In the genomic region with DNA sequence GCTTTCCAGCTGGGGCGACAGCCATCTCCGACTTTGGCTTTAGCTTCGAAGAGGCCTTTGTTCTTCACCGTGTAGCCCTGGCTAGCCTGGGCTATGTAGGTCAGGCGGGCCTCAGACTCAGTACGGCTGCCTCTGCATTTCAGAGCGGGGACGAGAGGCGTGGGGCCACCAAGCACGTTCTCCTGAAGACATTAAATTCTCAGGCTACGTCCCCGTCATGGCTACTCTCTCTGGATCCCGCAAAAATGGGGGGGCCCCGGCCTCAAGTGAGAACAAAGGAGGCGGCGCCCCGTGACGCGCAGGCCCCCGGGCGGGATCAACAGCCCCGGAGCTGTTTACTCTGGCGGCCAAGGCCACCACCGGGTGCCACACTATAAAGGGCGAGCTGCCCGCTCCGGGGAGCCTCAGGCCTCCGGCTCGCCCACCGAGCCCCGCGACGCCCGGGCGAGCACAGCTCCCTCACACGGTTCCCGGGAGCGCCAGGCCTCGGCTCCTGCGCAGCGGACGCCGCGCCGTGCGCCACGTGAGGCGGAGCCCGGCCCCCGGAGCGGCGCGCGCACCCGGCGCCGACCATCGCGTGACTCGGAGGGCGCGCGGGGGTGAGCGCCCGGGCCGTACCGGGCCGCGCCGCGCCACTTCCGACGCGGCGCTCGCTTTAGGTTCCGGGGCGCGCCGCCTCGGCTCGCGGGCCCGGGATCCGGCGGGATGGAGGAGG, we compare ENCODE assay signal across 8 mouse cellular contexts. TPM values are rescaled to one million over a fixed set of nuclear protein-coding genes. Genes with fewer than 3 reads are reported as not detected.
DNase-seq lines count a peak whose midpoint lies in the region; ATAC-seq lines count a peak whose summit lies in the region.

A gene (plus strand): TSS at position 599 of the 715 bp plus-strand sequence.

- peak within 1 kb of the TSS; percentile 82 for H3K4me2 ChIP-seq in heart, embryonic 14.5 days (ENCODE audit: low read length)
- H3K4me2 ChIP-seq in liver, embryonic 13.5 days, result peak within 1 kb of the TSS; percentile 88
- peak within 1 kb of the TSS; percentile 64 for H3K4me2 ChIP-seq in stomach, embryonic 15.5 days

- H3K36me3 ChIP-seq in forebrain, embryonic 10.5 days (replicated peaks), result peaks cover 28% of the 10 kb centered on the region
- H3K36me3 ChIP-seq in heart, embryonic 14.5 days (ENCODE audit: control insufficient read depth, insufficient read depth, low read length), result no peaks in the 10 kb centered on the region
- peaks cover 2% of the 10 kb centered on the region; the same call in 1 of the 2 replicates for H3K36me3 ChIP-seq in liver, embryonic 13.5 days
- 0 out of 2 replicates have a peak, but pooled peaks cover 2% of the 10 kb centered on the region for H3K36me3 ChIP-seq in stomach, embryonic 15.5 days

- under 1% methylated on average over 78 of the region's 86 CpGs for WGBS in forebrain, embryonic 10.5 days
- WGBS in heart, embryonic 14.5 days, result 1% methylated on average over 85 of the region's 86 CpGs
- WGBS in liver, embryonic 13.5 days (ENCODE audit: insufficient replicate concordance), result 2% methylated on average over 58 of the region's 86 CpGs
- WGBS in stomach, embryonic 15.5 days, result under 1% methylated on average over 56 of the region's 86 CpGs

- H3K9me3 ChIP-seq in forebrain, embryonic 10.5 days, result no peaks in the 10 kb centered on the region
- H3K9me3 ChIP-seq in heart, embryonic 14.5 days (ENCODE audit: control insufficient read depth, low read length), result no peaks in the 10 kb centered on the region
- H3K9me3 ChIP-seq in liver, embryonic 13.5 days (replicated peaks), result no peaks in the 10 kb centered on the region
- H3K9me3 ChIP-seq in stomach, embryonic 15.5 days, result no peaks in the 10 kb centered on the region

- peak within 1 kb of the TSS; percentile 99 for H3K9ac ChIP-seq in heart, embryonic 14.5 days (ENCODE audit: low read length)
- H3K9ac ChIP-seq in liver, embryonic 13.5 days, result peak within 1 kb of the TSS; percentile 90
- peak within 1 kb of the TSS; percentile 77 for H3K9ac ChIP-seq in stomach, embryonic 15.5 days

- H3K27ac ChIP-seq in forebrain, embryonic 10.5 days, result peak within 1 kb of the TSS; percentile 99
- H3K27ac ChIP-seq in heart, embryonic 14.5 days (replicated peaks in 1 of 2; ENCODE audit: control insufficient read depth in 1 of 2, insufficient read depth in 1 of 2, low read depth in 2 of 2, low read length in 2 of 2), result peak within 1 kb of the TSS; percentile 90 to 99
- H3K27ac ChIP-seq in liver, embryonic 13.5 days, result peak within 1 kb of the TSS; percentile 88
- peak within 1 kb of the TSS; percentile 98 for H3K27ac ChIP-seq in stomach, embryonic 15.5 days

- DNase-seq in CD4-positive, CD25-positive, alpha-beta regulatory T cell, adult 2 months (ENCODE audit: low read depth, low spot score), result peak; percentile 91
- peak; percentile 74 for DNase-seq in brain, embryonic 18.5 days (ENCODE audit: low read depth, low spot score)
- DNase-seq in forebrain, embryonic 10.5 days (ENCODE audit: extremely low spot score, low spot score), result peak; percentile 79
- DNase-seq in kidney, postnatal 14 days, result peak; percentile 93
- DNase-seq in liver, embryonic 13.5 days, result peak; percentile 64
- peak; percentile 57 to 74 for DNase-seq in natural killer cell, adult 2 months (ENCODE audit: low spot score in 2 of 2)

- H3K27me3 ChIP-seq in forebrain, embryonic 10.5 days (ENCODE audit: poor library complexity, severe bottlenecking), result no peaks in the 10 kb centered on the region
- H3K27me3 ChIP-seq in heart, embryonic 14.5 days (ENCODE audit: control insufficient read depth, insufficient read depth, low read length), result no peaks in the 10 kb centered on the region
- no peaks in the 10 kb centered on the region for H3K27me3 ChIP-seq in liver, embryonic 13.5 days
- no peaks in the 10 kb centered on the region for H3K27me3 ChIP-seq in stomach, embryonic 15.5 days (replicated peaks)

- ATAC-seq in heart, embryonic 14.5 days (ENCODE audit: insufficient number of reproducible peaks, insufficient read depth, low FRiP score, low read depth), result peak; percentile 91
- peak; percentile 87 for ATAC-seq in liver, embryonic 13.5 days (ENCODE audit: low read depth)
- peak; percentile 92 for ATAC-seq in stomach, embryonic 15.5 days (ENCODE audit: insufficient read depth, low FRiP score, low read depth)

- peaks cover 29% of the 10 kb centered on the region for H3K4me1 ChIP-seq in forebrain, embryonic 10.5 days
- peaks cover 11 to 25% of the 10 kb centered on the region in 2 experiments for H3K4me1 ChIP-seq in heart, embryonic 14.5 days (ENCODE audit: control insufficient read depth in 2 of 2, insufficient read depth in 2 of 2, low read length in 2 of 2)
- H3K4me1 ChIP-seq in liver, embryonic 13.5 days (replicated peaks), result peaks cover 32% of the 10 kb centered on the region
- H3K4me1 ChIP-seq in stomach, embryonic 15.5 days, result peaks cover 16% of the 10 kb centered on the region

- H3K4me3 ChIP-seq in forebrain, embryonic 10.5 days, result peak within 1 kb of the TSS; percentile 99
- H3K4me3 ChIP-seq in heart, embryonic 14.5 days (ENCODE audit: control insufficient read depth in 1 of 2, insufficient read depth in 1 of 2, low read depth in 1 of 2, low read length in 2 of 2), result peak within 1 kb of the TSS; percentile 61 to 98
- peak within 1 kb of the TSS; percentile 87 for H3K4me3 ChIP-seq in liver, embryonic 13.5 days (replicated peaks)
- peak within 1 kb of the TSS; percentile 99 for H3K4me3 ChIP-seq in stomach, embryonic 15.5 days (replicated peaks)

RNA-seq across cellular contexts. Expression of the gene that starts here (rescaled TPM):
- 55.3 and 57.7 TPM in 2 replicates for polyA plus RNA-seq in forebrain, embryonic 10.5 days (2016; fragmentation: Nextera tagmentation; extraction: Ambion mirVana)
- 41.8 and 42.6 TPM in 2 replicates for polyA plus RNA-seq in heart, embryonic 14.5 days (2014; fragmentation: Nextera tagmentation; extraction: Ambion mirVana)
- 12.1 and 15.2 TPM in 2 replicates for polyA plus RNA-seq in liver, embryonic 13.5 days (2015; fragmentation: Nextera tagmentation; extraction: Ambion mirVana)
- 50.1 and 54.3 TPM in 2 replicates for polyA plus RNA-seq in stomach, embryonic 15.5 days (2015; fragmentation: Nextera tagmentation; extraction: Ambion mirVana)

Comparison
In these comparisons a context has a peak if more than half of its experiments do, and no peak if none do; other contexts are left out.
1. Peak in every context shown above with its lines: DNase-seq, ATAC-seq, H3K4me3 ChIP-seq and H3K27ac ChIP-seq.